Mouse (Mus musculus) embryonic fibroblast, embryonic 13.5 days (primary cell): ENCODE results near the gene Rbpms2.

Experiments used
- CTCF ChIP-seq: IDR thresholded peaks from 2 replicates; pipeline ENCODE4 v1.5.1; 2011; ENCODE audit warnings: mild to moderate bottlenecking, control low read depth, low read length, moderate library complexity, borderline replicate concordance; ENCODE audit not compliant: insufficient read depth
- POLR2A ChIP-seq: IDR thresholded peaks from 2 replicates; pipeline ENCODE4 v1.6.1; 2011; ENCODE audit warnings: low read depth, mild to moderate bottlenecking, control low read depth, low read length, moderate library complexity

DNA sequence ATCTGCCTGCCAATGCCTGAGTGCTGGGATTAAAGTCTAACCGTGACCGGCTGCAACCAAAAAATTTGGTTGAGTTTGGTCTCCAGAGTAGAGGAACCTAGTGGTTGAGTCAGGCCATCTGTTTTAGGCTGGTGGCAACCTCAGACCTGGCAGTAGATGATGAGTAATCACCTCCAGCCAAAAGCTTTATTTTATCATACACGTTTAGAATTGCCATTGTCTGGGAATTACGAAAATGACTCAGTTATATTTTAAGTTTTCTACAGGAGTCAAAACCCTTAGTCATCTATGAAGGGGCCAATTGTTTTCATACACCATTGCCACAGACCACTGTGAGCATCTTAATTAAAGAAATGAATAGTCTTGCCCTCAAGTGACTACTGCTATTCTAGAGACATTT, 7.5 kb downstream of the Rbpms2 start:
- TF ChIP-seq CTCF (no peak), POLR2A (no peak)
